Mouse (Mus musculus) gastrocnemius, postnatal 25 days (tissue): Measurements from ENCODE around the gene Psmd7. TPM values are rescaled to one million over a fixed set of nuclear protein-coding genes. Genes with fewer than 3 reads are reported as not detected.

Experiments
- microRNA-seq, 2 experiments: library from miRNA; unstranded; fragments of <30 nt; microRNA quantifications; one replicate each; pipeline ENCODE4 v1.2.0; 2021; ENCODE audit warnings: borderline replicate concordance in 2 of 2
- total RNA-seq, 2 experiments: library from RNA; stranded (reverse); gene quantifications; 1 replicate in 1 of 2; 2 replicates in 1 of 2; pipeline ENCODE4 v1.2.3; 2021

The Psmd7 gene
- total RNA-seq, 2 experiments from 2014 or later = 114 to 124 TPM

Small RNAs within 50 kb of the gene (microRNA-seq; reads per million reads assigned to microRNA genes)
- 2,072 to 5,869 reads per million in 2 experiments for gene Mir140

Other genes starting within 250 kb of the Psmd7 start
- 10 to 100 TPM in 1 of 2 experiments, 1 to 10 TPM in 1; 9.8 to 11.7 TPM for gene Nqo1, start 185.3 kb downstream of the Psmd7 start, total RNA-seq
- 10 to 100 TPM; 14.6 to 19.2 TPM for gene Nob1, start 163.4 kb downstream of the Psmd7 start, total RNA-seq
- 10 to 100 TPM; 13.0 to 16.2 TPM for gene Wwp2, start 152.1 kb downstream of the Psmd7 start, total RNA-seq